Mouse (Mus musculus) cerebellum, postnatal 14 days (tissue): ENCODE results near the gene Azi2.

Source experiments
- DNase-seq, 2 experiments: peaks; one replicate each; pipeline ENCODE4 v3.0.0; 2021; ENCODE audit warnings: mixed read lengths in 2 of 2

Azi2 gene

GRCm38 (mm10) chr9:118083834-118084233, 43.5 kb downstream of the Azi2 start:
- DNase-seq = no peak

- peak in 1 of 2 experiments; percentile 56 for DNase-seq
Measured at GRCm38 (mm10) chr9:118099395-118099794, 59.1 kb downstream of the Azi2 start.

GRCm38 (mm10) chr9:118100484-118100883, 60.2 kb downstream of the Azi2 start:
- DNase-seq = no peak

- no peak for DNase-seq
Measured at GRCm38 (mm10) chr9:118101802-118102201, 61.5 kb downstream of the Azi2 start.

GRCm38 (mm10) chr9:118108527-118109011, 68.3 kb downstream of the Azi2 start:
- DNase-seq = no peak

- no peak for DNase-seq
Measured at GRCm38 (mm10) chr9:118109697-118110359, 69.5 kb downstream of the Azi2 start.

GRCm38 (mm10) chr9:118110360-118110710, 70.0 kb downstream of the Azi2 start:
- no peak for DNase-seq
